Mouse (Mus musculus) C2C12 (cell line): ENCODE measurements around the gene Akap8. TPM values are rescaled to one million over a fixed set of nuclear protein-coding genes. Genes with fewer than 3 reads are reported as not detected.

Source experiments
- H3K27me3 ChIP-seq: one replicate; pipeline ENCODE4 v1.6.1; 2011; ENCODE audit not compliant: control insufficient read depth, insufficient read depth, insufficient read length
- H3K36me3 ChIP-seq: one replicate; pipeline ENCODE4 v1.6.1; 2011; ENCODE audit not compliant: control insufficient read depth, insufficient read depth
- H3K4me3 ChIP-seq: one replicate; pipeline ENCODE4 v1.5.1; 2011; ENCODE audit warnings: mild to moderate bottlenecking, control low read depth; ENCODE audit not compliant: poor library complexity, insufficient read depth, severe bottlenecking
- H3K79me2 ChIP-seq: one replicate; pipeline ENCODE4 v1.6.1; 2011; ENCODE audit not compliant: control insufficient read depth, insufficient read depth
- H3K79me3 ChIP-seq: one replicate; pipeline ENCODE4 v1.6.1; 2011; ENCODE audit warnings: low read depth, control low read depth
- H3ac ChIP-seq: one replicate; pipeline ENCODE3; 2011; ENCODE audit warnings: low read depth; ENCODE audit not compliant: control insufficient read depth, insufficient read length
- CEBPB ChIP-seq: IDR thresholded peaks from one replicate; pipeline ENCODE4 v1.6.1; 2011; ENCODE audit warnings: low read depth, mild to moderate bottlenecking, control low read depth, moderate library complexity
- CTCF ChIP-seq: IDR thresholded peaks from one replicate; pipeline ENCODE4 v1.5.1; 2011; ENCODE audit not compliant: control insufficient read depth, insufficient read depth, insufficient read length
- FOSL1 ChIP-seq: IDR thresholded peaks from one replicate; pipeline ENCODE4 v1.8.0; 2011; ENCODE audit warnings: mild to moderate bottlenecking, low read length; ENCODE audit not compliant: poor library complexity, insufficient read depth, severe bottlenecking
- MAX ChIP-seq: IDR thresholded peaks from one replicate; pipeline ENCODE4 v1.6.1; 2011; ENCODE audit warnings: mild to moderate bottlenecking, control low read depth
- MYOD1 ChIP-seq: IDR thresholded peaks from one replicate; pipeline ENCODE4 v1.6.1; 2011; ENCODE audit warnings: low read depth; ENCODE audit not compliant: control insufficient read depth, insufficient read length
- MYOG ChIP-seq: IDR thresholded peaks from one replicate; pipeline ENCODE4 v1.6.1; 2011; ENCODE audit not compliant: control insufficient read depth, insufficient read length; ENCODE audit errors: extremely low read depth
- USF1 ChIP-seq: IDR thresholded peaks from one replicate; pipeline ENCODE4 v1.6.1; 2011; ENCODE audit warnings: low read depth, mild to moderate bottlenecking, control low read depth, moderate library complexity
- polyA plus RNA-seq: library from polyadenylated mRNA; unstranded; fragments of >200 nt; fragmentation: generic; extraction: Trizol; gene quantifications from one replicate; pipeline ENCODE4 v1.2.1, GENCODE M21; 2012; ENCODE audit warnings: missing spikeins

The Akap8 gene
- polyA plus RNA-seq, 1 experiment = 27.3 TPM

- H3K79me3 ChIP-seq = no peaks in the 10 kb centered on the region
- no peak overlapping the region for H3K4me3 ChIP-seq
- TF ChIP-seq USF1 (no peak), MYOD1 (no peak), MYOG (no peak), CEBPB (no peak), CTCF (no peak), FOSL1 (no peak), MAX (no peak)
- no peaks in the 10 kb centered on the region for H3K27me3 ChIP-seq
- peaks cover 18% of the 10 kb centered on the region for H3K79me2 ChIP-seq
- H3ac ChIP-seq = no peak overlapping the region
- H3K36me3 ChIP-seq = peaks cover 28% of the 10 kb centered on the region
These were observed 6.5 kb upstream of the Akap8 start for GRCm38 (mm10) chr17:32327501-32327900.

DNA sequence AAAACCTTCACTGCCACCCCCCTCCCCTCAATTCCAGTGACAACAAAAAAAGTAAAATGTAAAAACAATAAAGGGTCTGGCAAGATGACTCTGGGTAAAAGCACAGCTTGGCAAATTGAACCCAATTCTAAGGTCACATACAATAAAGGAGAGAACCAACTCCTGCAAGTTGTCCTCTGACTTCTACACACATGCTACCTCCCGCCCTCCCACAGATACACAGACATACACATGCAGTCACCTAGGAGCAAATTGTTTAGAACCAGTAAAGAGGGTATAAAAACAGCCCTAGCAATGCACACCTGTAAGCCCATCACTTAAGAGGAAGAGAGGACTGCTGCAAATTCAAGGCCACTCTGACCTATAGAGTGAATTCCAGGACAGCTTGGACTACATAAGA is 1.8 kb upstream of the Akap8 start:
- no peak overlapping the region for H3ac ChIP-seq
- H3K4me3 ChIP-seq = no peak overlapping the region
- peaks cover 62% of the 10 kb centered on the region for H3K79me2 ChIP-seq
- H3K79me3 ChIP-seq = peaks cover 25% of the 10 kb centered on the region
- H3K27me3 ChIP-seq = no peaks in the 10 kb centered on the region
- TF ChIP-seq MYOG = no peak
- TF ChIP-seq FOSL1 = no peak
- TF ChIP-seq MYOD1 = no peak
- no peak for TF ChIP-seq CEBPB
- no peak for TF ChIP-seq MAX
- no peak for TF ChIP-seq USF1
- no peak for TF ChIP-seq CTCF
- H3K36me3 ChIP-seq = peaks cover 17% of the 10 kb centered on the region

DNA sequence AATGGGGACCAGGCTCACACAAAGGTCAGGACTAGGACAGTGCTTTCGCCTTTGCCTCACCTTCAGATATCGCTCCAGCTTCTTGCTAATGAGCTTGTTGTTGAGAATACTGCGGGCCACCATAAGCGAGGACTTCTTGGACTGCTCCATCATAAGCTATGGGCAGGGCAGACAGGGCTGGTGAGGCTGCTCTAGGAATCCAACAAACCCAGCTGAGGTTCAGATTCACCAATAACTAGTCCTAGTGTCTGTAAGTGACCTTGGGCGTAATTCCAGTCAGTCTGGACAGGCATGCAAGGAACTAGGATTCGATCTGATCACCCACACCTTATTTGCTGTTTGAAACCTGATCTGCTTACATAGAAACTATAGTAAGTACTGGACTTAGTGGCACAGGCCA is 798 bp upstream of the Akap8 start:
- Histone ChIP-seq H3K79me3 (peaks cover 35% of the 10 kb centered on the region), H3K4me3 (peak overlapping the region; percentile 92), H3K27me3 (no peaks in the 10 kb centered on the region), H3K36me3 (peaks cover 27% of the 10 kb centered on the region), H3ac (peak overlapping the region; percentile 94), H3K79me2 (peaks cover 72% of the 10 kb centered on the region)
- TF ChIP-seq CEBPB = no peak
- TF ChIP-seq MYOD1 = no peak
- TF ChIP-seq CTCF = no peak
- TF ChIP-seq USF1 = no peak
- no peak for TF ChIP-seq MYOG
- no peak for TF ChIP-seq MAX
- TF ChIP-seq FOSL1 = no peak

GRCm38 (mm10) chr17:32321390-32321734 is 324 bp upstream of the Akap8 start:
- Histone ChIP-seq H3ac (peak overlapping the region; percentile 94), H3K79me3 (peaks cover 39% of the 10 kb centered on the region), H3K36me3 (peaks cover 29% of the 10 kb centered on the region), H3K27me3 (no peaks in the 10 kb centered on the region), H3K79me2 (peaks cover 76% of the 10 kb centered on the region), H3K4me3 (peak overlapping the region; percentile 92)
- TF ChIP-seq MAX (no peak), CTCF (no peak), CEBPB (no peak), FOSL1 (no peak), USF1 (no peak), MYOD1 (no peak), MYOG (no peak)

GRCm38 (mm10) chr17:32319950-32320349 is 1.1 kb downstream of the Akap8 start:
- Histone ChIP-seq H3K79me3 (peaks cover 43% of the 10 kb centered on the region), H3K36me3 (peaks cover 42% of the 10 kb centered on the region), H3K4me3 (peak overlapping the region; percentile 92), H3ac (peak overlapping the region; percentile 97), H3K79me2 (peaks cover 88% of the 10 kb centered on the region), H3K27me3 (no peaks in the 10 kb centered on the region)
- TF ChIP-seq MYOD1 (no peak), MYOG (no peak), USF1 (no peak), MAX (no peak), CTCF (no peak), FOSL1 (no peak), CEBPB (no peak)

DNA sequence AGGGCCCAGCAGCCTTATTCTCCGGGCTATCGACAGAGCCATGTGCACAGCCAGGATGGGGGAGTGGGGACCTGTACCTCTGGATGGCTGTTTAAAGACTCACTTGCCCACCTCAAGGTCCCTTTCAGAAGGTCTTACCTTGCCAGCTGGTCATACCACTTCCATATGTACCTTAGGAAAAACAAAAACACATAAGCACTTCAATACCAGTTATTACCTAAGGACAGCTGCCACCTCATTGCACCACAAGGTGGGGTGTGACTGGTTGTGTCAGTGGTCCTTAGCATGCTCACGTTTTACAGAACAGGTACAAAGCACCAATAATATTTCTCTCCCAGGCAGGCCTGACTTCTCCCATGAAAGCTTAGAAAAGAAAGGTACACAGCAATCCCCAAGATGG is 3.3 kb downstream of the Akap8 start:
- H3K27me3 ChIP-seq = no peaks in the 10 kb centered on the region
- H3K4me3 ChIP-seq = no peak overlapping the region
- no peak overlapping the region for H3ac ChIP-seq
- TF ChIP-seq CEBPB = no peak
- no peak for TF ChIP-seq USF1
- no peak for TF ChIP-seq CTCF
- TF ChIP-seq MAX = no peak
- no peak for TF ChIP-seq MYOD1
- no peak for TF ChIP-seq MYOG
- TF ChIP-seq FOSL1 = no peak
- H3K79me2 ChIP-seq = peaks cover 71% of the 10 kb centered on the region
- H3K79me3 ChIP-seq = peaks cover 43% of the 10 kb centered on the region
- peaks cover 58% of the 10 kb centered on the region for H3K36me3 ChIP-seq
